Mouse (Mus musculus) heart, adult 2 months (tissue): ENCODE data around the gene Ephb1. TPM values are rescaled to one million over a fixed set of nuclear protein-coding genes. Genes with fewer than 3 reads are reported as not detected.

Source experiments
- DNase-seq, 2 experiments: peaks; one replicate each; pipeline ENCODE4 v3.0.0; 2021
- H3K27ac ChIP-seq: fragments of 200-600 bp; 2 replicates; pipeline ENCODE4 v1.8.1; 2022
- H3K27me3 ChIP-seq: fragments of 200-500 bp; 2 replicates; pipeline ENCODE4 v1.6.1; 2012; ENCODE audit warnings: mild to moderate bottlenecking, low read length, inconsistent platforms, mixed read lengths; ENCODE audit not compliant: control insufficient read depth, insufficient read depth
- H3K36me3 ChIP-seq: fragments of 200-500 bp; 2 replicates; pipeline ENCODE4 v1.6.1; 2012; ENCODE audit warnings: low read length, inconsistent platforms; ENCODE audit not compliant: control insufficient read depth, insufficient read depth
- H3K4me1 ChIP-seq: fragments of 200-500 bp; 2 replicates; pipeline ENCODE4 v1.6.1; 2011; ENCODE audit warnings: low read length; ENCODE audit not compliant: control insufficient read depth, insufficient read depth
- H3K4me3 ChIP-seq: fragments of 200-600 bp; 2 replicates; pipeline ENCODE4 v1.8.1; 2022
- H3K79me2 ChIP-seq: fragments of 200-500 bp; replicated peaks from 2 replicates; pipeline ENCODE4 v1.6.1; 2012; ENCODE audit warnings: mild to moderate bottlenecking, inconsistent platforms, low read length, moderate library complexity, mixed read lengths; ENCODE audit not compliant: control insufficient read depth, insufficient read depth
- H3K9ac ChIP-seq: fragments of 200-500 bp; 2 replicates; pipeline ENCODE4 v1.6.1; 2012; ENCODE audit warnings: low read depth, mild to moderate bottlenecking, control low read depth, inconsistent platforms, low read length, mixed read lengths
- CTCF ChIP-seq: fragments of 200-600 bp; IDR thresholded peaks from 2 replicates; pipeline ENCODE4 v1.8.1; 2022; ENCODE audit warnings: antibody characterized with exemption, mild to moderate bottlenecking, moderate library complexity
- EP300 ChIP-seq: fragments of 200-500 bp; IDR thresholded peaks from 2 replicates; pipeline ENCODE4 v1.6.1; 2011; ENCODE audit warnings: low read depth, low read length, control low read depth; ENCODE audit not compliant: insufficient read depth
- POLR2A ChIP-seq: fragments of 200-500 bp; IDR thresholded peaks from 2 replicates; pipeline ENCODE4 v1.6.1; 2011; ENCODE audit warnings: mild to moderate bottlenecking, low read depth, low read length, control low read depth; ENCODE audit not compliant: insufficient read depth
- WGBS: fragments of 180-500 bp; shearing (Covaris S2); methylation state at CpG from one replicate; pipeline ENCODE4 v1.1.7; 2018; 5-methylcytosine and 5-hydroxymethylcytosine counted together
- intact Hi-C: fragments of 180-260 bp; cut with DNase I; formaldehyde crosslinking; loops from one replicate; pipeline ENCODE4 v1.15.1; 2025
- polyA plus RNA-seq: library from polyadenylated mRNA; depleted of rRNA; stranded (reverse); fragments of >200 nt; gene quantifications from 2 replicates; pipeline ENCODE4 v1.2.3, GENCODE M21; 2012
- total RNA-seq, 2 experiments: library from RNA; stranded (reverse); gene quantifications; 2 replicates each; pipeline ENCODE4 v1.2.3; 2021

The Ephb1 gene
- total and polyA plus RNA-seq, 3 experiments, result 3.1 to 23.3 (median 21.2) TPM

DNA sequence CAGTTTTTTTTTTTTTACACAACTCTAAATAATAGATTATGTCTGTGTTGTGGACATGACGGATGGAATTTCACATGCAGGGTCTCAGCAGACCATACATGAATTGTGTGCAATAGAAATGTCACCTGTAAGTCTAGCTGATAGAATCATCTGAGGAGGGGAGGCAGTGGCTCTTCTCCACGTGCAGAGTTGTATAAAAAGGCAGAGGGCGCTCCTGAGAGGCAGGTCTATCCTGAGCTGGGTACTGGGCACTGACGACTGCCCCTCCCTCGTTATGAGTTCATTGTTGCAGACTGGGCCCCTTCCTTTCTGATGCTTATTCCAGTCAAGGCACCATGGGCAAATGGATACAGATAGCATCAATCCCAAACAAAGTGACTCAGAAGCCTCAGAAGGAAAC lies 318.4 kb downstream of the Ephb1 start:
- intact Hi-C loops, result no loop called here

GRCm38 (mm10) chr9:102033231-102033630 lies 321.3 kb downstream of the Ephb1 start:
- no peaks in the 10 kb centered on the region for H3K79me2 ChIP-seq
- H3K36me3 ChIP-seq, result no peaks in the 10 kb centered on the region
- intact Hi-C loops, result no loop called here
- H3K27ac ChIP-seq, result no peak overlapping the region
- TF ChIP-seq POLR2A (no peak), EP300 (no peak), CTCF (no peak)
- WGBS, result 83% methylated on average over 5 of the region's 5 CpGs
- H3K4me3 ChIP-seq, result no peak overlapping the region
- H3K9ac ChIP-seq, result no peak overlapping the region
- no peaks in the 10 kb centered on the region for H3K27me3 ChIP-seq
- no peaks in the 10 kb centered on the region for H3K4me1 ChIP-seq
- DNase-seq, result no peak

More for the DNA sequence above, 318.4 kb downstream of the Ephb1 start:
- Histone ChIP-seq H3K4me1 (no peaks in the 10 kb centered on the region), H3K36me3 (no peaks in the 10 kb centered on the region), H3K79me2 (no peaks in the 10 kb centered on the region), H3K9ac (no peak overlapping the region), H3K4me3 (no peak overlapping the region), H3K27ac (no peak overlapping the region), H3K27me3 (no peaks in the 10 kb centered on the region)
- WGBS, result 58% methylated on average over 5 of the region's 5 CpGs
- DNase-seq, result no peak
- TF ChIP-seq POLR2A (no peak), CTCF (peak; percentile 16; the same call in 1 of the 2 replicates), EP300 (no peak)

DNA sequence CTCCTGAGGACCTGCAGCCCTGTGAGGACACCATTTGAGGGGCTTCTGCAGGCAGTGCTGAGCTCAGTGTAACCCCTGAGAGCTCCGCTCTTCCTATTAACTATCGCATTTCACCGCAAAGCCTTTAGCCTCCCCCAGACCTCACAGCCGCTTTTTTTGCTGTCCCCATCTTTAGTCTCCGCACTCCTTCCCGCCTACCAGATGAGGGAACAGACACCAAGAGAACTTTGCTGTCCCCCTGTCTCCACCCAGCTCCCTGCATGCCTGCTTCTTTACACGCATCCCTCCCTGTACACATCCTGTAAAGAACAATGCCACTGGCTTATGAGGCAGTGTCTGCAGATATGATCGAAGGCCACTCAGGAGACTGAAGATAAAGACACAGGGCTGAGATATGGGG lies 322.1 kb downstream of the Ephb1 start:
- Histone ChIP-seq H3K36me3 (no peaks in the 10 kb centered on the region), H3K79me2 (no peaks in the 10 kb centered on the region), H3K27ac (no peak overlapping the region), H3K4me1 (no peaks in the 10 kb centered on the region), H3K9ac (no peak overlapping the region), H3K4me3 (no peak overlapping the region), H3K27me3 (no peaks in the 10 kb centered on the region)
- WGBS, result 42% methylated on average over 8 of the region's 8 CpGs
- DNase-seq, result no peak
- TF ChIP-seq EP300 (no peak), POLR2A (no peak), CTCF (no peak)
- intact Hi-C loops, result no loop called here

DNA sequence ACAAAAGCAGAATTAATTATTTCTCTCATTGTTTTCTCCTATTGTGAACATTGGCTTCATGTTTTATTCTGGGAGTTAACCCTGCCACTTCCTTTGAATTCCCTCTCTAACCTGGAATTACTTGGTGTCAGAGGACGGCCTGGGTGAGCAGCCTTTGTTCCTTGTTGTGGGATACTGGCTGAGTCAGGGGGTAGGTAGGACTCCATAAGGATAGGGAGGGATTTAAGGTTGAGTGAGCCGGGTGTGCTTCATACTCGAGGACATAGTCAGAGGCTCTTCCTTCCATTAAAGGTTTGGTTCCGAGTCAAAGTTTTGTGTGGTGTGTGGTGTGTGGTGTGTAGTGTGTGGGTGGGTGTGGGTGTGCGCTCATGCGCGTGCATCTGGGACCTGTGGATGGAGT lies 324.8 kb downstream of the Ephb1 start:
- Histone ChIP-seq H3K79me2 (no peaks in the 10 kb centered on the region), H3K27me3 (no peaks in the 10 kb centered on the region), H3K4me3 (no peak overlapping the region), H3K36me3 (no peaks in the 10 kb centered on the region), H3K27ac (no peak overlapping the region), H3K9ac (no peak overlapping the region), H3K4me1 (no peaks in the 10 kb centered on the region)
- DNase-seq, result no peak
- TF ChIP-seq CTCF (no peak), POLR2A (no peak), EP300 (no peak)
- WGBS, result 77% methylated on average over 7 of the region's 7 CpGs
- intact Hi-C loops, result loop anchor here (10.0 kb wide), 1 partner anchor 325 kb away; the partner anchor contains the start of gene Ephb1

- Histone ChIP-seq H3K9ac (no peak overlapping the region), H3K36me3 (no peaks in the 10 kb centered on the region), H3K27me3 (no peaks in the 10 kb centered on the region), H3K79me2 (no peaks in the 10 kb centered on the region), H3K27ac (no peak overlapping the region), H3K4me1 (no peaks in the 10 kb centered on the region), H3K4me3 (no peak overlapping the region)
- intact Hi-C loops, result loop anchor here (10.0 kb wide), 1 partner anchor 329 kb away; the partner anchor contains the start of gene Ephb1
- no peak for TF ChIP-seq EP300
- no peak for TF ChIP-seq POLR2A
- WGBS, result 45% methylated on average over 2 of the region's 2 CpGs
- no peak for DNase-seq
Measured at GRCm38 (mm10) chr9:102026136-102026535, 328.4 kb downstream of the Ephb1 start.

DNA sequence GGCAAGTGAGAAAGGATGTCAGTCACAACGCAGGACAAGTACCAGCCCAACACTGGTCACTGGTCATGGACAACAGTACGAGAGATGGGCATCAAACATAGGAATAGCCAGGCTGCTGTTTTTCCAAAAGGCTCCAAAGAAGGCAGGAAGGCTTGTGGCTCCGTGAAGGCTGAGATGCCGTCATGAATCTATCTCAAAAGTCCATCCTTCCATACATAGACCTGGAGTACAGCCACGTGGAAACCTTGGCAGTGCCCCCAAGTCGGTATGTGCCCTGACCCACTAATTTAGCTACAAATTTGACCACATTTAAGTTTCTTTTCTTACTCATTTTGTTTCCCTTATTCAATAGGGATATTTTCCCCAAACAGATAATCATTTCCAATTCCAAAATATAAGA lies 329.4 kb downstream of the Ephb1 start:
- Histone ChIP-seq H3K27ac (no peak overlapping the region), H3K9ac (no peak overlapping the region), H3K79me2 (no peaks in the 10 kb centered on the region), H3K4me3 (no peak overlapping the region), H3K27me3 (no peaks in the 10 kb centered on the region), H3K4me1 (no peaks in the 10 kb centered on the region), H3K36me3 (no peaks in the 10 kb centered on the region)
- TF ChIP-seq POLR2A (no peak), EP300 (no peak)
- 79% methylated on average over 6 of the region's 6 CpGs for WGBS
- DNase-seq, result no peak
- intact Hi-C loops, result loop anchor here (10.0 kb wide), 1 partner anchor 330 kb away; the partner anchor contains the start of gene Ephb1

DNA sequence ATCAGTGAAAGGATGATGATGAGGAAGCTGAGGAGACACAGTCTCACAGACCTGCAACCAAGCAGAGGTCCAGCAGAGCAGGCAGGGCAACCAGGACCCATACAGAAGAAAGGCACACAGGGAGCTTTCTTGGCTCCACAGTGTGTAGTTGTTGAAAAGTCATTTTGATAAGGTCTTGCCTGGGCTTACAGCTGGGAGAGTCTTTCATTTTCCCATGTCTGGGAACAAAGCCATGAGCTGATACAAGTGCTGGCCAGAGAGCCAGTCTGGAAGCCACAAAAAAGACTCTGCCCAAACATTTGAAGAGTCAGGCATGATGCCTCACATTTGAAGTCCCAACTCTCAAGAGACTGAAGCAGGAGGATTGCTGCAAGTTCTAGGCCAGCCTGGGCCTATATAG lies 339.0 kb downstream of the Ephb1 start:
- no peak for TF ChIP-seq POLR2A
- no peak for TF ChIP-seq CTCF
- TF ChIP-seq EP300, result no peak
- H3K27me3 ChIP-seq, result no peaks in the 10 kb centered on the region
- DNase-seq, result peak in 1 of 2 experiments; percentile 36
- no peaks in the 10 kb centered on the region for H3K79me2 ChIP-seq
- H3K27ac ChIP-seq, result no peak overlapping the region
- intact Hi-C loops, result no loop called here
- no peaks in the 10 kb centered on the region; the same call in 1 of the 2 replicates for H3K4me1 ChIP-seq
- H3K9ac ChIP-seq, result no peak overlapping the region
- no peak overlapping the region for H3K4me3 ChIP-seq
- no peaks in the 10 kb centered on the region for H3K36me3 ChIP-seq
